Mouse (Mus musculus) skeletal muscle tissue, postnatal 0 days (tissue): Measurements from ENCODE around the gene Taz. TPM values are rescaled to one million over a fixed set of nuclear protein-coding genes. Genes with fewer than 3 reads are reported as not detected.

Experiments used
- microRNA-seq, 2 experiments: library from miRNA; unstranded; fragments of <30 nt; microRNA quantifications; one replicate each; pipeline ENCODE4; 2016
- polyA plus RNA-seq: library from polyadenylated mRNA; unstranded; fragments of >200 nt; fragmentation: Nextera tagmentation; extraction: Ambion mirVana; gene quantifications from 2 replicates; pipeline ENCODE4 v1.2.1, GENCODE M21; 2015

Taz gene
- polyA plus RNA-seq = 67.0 and 73.2 TPM in 2 replicates

DNA sequence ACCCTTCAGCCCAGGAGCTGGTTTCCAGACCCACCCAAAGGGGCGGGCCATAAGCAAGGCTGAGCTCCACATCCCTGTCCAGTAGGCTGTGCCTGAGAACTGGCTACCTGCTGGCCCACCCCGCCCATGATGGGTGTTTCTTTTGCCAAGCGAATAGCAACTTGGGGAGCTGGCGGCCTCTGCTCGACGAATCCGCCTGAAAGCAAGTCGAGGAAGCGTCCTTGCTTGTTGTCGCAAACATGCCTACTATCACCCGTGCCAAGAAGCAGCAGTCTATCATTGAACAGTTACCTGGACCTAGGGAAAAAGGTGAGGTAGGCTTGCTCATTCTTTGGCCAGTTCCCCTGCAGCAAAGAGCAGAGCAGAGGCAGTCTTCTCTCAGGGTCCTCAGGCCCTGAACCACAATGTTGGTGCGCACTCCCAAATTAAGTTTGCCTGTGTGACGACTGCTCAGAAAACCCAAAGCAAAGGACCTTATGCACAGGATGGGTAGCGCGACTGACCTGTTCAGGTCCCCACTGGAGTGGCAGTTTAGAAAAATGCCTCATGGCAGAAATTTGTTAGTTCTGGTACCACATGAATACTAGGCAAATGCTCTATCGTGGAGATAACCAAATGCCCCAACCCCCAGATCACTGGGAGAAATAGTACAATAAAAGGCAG, at the start of gene Taz, which contains the start of gene Dnase1l1:
Gene Taz, plus strand, starts transcription at position 181 of the 663 bp plus-strand sequence.
Gene Dnase1l1, minus strand, starts transcription at position 606 of the 663 bp plus-strand sequence.

DNA sequence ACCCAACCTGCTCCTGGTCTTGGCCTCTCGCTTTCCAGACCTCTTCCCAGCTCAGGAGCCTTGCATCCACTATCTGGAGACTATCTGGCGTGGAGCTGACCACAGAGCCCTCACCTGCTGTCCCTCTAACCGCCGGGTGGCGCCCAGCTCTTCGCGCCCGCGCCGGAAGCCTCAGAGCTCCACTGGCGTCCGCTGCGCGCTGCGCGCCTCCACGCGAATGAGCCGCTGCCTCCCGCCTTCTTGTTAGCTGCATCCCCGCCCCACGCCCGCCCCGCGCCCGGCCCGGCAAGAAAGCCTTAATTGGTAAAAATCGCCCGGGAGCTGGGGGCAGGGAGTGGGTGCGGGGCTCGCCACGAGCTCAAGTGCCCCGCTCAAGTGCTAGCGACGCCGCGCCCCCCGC, 32.1 kb upstream of the Taz start, which contains the start of gene Flna:
Gene Flna, minus strand, starts transcription at position 206 of the 400 bp plus-strand sequence.

DNA sequence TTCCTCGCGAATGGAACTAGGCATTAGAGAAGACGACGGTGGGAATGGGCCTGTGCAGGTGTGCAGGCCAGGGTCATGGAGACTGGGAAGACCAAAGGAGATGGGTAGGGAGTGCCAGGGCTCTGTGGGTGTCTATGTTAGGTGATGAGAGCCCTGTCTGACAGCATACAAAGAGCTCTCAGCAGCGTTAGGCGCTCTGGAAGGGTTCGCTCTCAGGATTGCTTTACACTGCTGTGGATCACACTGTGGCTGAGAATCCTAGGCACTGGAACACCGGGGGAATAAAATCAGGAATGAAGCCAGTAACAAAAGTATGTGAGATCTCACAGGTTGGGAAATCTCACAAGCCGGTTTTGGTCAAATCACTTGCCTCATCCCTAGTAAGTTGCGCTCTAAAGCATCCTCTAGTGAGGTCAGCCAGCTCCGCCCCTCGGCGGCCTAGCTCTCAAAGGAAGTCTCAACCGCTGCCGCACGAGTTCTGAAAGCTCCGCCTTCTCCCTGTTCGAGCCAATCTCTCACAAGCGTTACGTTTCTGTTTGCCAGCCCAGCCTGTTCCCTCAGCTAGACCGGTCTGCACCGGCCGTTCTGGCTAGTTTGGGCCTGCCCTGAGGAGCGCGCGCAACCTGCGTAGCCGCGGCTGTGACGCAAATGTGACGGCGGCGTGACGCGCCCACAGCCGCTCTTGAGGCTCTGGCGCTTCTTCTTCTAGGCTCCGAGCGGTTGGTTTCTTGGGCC, 27.4 kb upstream of the Taz start, which contains the start of gene Emd:
Gene Emd, plus strand, starts transcription at position 535 of the 735 bp plus-strand sequence.

DNA sequence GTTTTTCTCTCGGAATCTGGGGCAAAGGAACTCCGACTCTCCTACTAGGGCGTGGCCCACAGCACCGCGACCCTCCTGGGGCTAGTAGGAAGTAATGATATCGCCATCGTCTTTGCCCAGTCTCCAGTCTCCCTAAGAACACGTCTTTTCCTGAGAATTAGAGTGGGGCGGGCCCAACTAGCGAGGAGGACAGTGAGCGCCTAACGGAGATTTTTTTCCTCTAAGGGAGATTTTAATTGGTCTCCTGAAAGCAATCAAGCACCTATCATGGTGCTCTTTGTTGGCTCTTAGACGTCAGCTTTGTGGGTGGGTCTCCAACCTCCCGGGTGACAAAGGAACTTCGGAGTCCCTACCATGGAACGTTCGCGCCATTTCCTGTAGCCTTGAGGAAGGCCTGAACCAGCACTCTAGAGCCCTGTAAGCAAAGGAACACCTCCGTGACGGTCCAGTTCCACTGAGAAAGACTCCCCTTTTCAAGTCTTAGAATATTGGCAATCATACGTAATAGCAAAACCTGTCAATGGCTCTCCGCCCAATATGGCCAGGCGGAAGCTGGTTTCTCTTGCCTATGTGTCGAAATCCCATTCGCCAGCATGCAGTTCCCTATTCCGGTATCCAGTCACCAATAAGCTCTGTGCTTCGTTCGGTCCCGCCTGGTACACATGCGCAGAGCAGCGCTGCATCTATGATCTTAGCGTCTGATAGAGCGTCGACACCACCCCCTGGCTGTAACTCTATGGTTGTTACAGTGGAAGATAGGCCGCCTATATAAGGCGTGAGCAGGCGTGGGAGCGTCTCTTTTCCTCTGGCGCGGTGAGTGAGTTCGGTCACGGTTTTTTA, 11.4 kb upstream of the Taz start, which contains the start of gene Rpl10:
Gene Rpl10, plus strand, starts transcription at position 751 of the 840 bp plus-strand sequence.

DNA sequence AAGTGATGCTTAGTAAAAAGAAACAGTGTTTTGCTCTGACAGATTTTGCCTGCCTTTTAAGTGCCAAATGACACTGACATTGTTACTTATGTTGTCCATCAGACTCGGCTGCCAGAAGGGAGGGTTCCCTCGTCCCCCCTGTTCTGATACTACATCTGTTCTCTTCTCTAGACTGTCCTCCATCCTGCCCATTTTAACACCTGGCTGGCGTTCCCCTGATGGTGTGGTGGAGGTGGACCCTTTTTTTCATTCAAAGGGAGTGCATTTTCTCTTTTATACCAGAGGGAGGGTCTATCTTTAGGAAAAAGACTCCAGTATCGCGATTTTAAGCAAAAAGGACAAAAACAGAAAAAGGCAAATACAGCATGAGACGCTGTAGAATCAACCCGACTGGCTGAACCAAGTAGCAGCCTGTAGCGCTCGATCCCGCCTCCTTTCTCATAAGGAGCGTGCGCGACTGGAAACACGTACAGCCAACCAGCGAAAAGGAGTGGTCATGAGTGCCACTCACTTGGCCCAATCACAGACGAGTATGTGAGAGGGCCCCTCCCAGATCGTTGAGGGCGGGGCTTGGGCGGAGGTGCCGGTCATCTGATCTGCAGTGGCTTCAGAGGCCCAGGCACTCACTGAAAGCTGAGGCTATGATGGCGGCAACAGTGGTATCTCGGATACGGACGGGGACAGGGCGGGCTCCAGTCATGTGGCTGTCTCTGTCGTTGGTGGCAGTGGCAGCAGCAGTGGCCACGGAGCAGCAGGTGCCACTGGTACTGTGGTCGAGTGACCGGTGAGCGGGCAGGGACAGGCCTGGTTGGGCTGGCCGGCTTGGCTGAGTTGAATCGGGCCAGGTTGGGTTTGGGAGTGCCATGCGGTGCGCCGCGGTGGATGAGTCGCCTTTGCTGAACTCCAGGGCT, 15.1 kb downstream of the Taz start, which contains the start of gene Atp6ap1:
Gene Atp6ap1, plus strand, starts transcription at position 560 of the 911 bp plus-strand sequence.

DNA sequence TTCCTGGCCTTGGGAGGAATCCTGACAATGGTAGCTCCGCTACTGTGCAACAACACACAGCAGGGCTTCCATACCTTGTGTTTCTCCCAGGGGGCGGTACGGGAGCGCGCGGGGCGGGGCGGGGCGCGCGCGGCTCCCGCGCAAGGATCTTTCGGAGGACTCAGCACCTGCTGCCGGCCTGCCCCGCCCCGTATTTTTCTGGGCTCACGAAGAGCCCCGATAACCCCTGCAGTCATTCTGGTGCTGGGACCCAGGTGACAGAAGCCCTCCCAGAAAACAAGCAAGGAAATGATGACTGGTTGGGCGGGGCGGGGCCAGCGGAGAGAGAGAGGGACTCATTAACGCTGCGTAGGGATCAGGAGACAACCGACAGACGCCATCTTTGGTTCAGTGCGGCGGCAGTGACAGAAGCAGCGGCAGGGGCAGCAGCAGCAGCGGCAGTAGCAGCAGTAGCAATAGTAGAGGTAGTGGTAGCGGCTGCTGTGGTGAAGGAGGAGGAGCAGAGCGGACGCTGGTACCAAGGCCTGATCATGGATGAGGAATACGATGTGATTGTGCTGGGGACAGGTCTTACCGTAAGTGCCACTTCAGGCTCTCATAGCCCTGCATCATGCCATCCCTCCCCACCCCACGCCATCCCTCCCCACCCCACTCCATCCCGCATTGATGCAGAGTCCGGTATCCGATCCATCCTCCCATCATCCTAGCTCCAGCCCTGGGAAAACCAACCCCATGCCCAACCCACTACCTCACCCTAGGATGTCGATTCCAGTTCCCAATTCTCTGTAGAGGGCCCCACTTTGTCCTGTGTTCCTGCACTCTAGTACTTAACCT, 23.4 kb downstream of the Taz start, which contains the start of gene Gdi1:
Gene Gdi1, plus strand, starts transcription at position 132 of the 834 bp plus-strand sequence.

DNA sequence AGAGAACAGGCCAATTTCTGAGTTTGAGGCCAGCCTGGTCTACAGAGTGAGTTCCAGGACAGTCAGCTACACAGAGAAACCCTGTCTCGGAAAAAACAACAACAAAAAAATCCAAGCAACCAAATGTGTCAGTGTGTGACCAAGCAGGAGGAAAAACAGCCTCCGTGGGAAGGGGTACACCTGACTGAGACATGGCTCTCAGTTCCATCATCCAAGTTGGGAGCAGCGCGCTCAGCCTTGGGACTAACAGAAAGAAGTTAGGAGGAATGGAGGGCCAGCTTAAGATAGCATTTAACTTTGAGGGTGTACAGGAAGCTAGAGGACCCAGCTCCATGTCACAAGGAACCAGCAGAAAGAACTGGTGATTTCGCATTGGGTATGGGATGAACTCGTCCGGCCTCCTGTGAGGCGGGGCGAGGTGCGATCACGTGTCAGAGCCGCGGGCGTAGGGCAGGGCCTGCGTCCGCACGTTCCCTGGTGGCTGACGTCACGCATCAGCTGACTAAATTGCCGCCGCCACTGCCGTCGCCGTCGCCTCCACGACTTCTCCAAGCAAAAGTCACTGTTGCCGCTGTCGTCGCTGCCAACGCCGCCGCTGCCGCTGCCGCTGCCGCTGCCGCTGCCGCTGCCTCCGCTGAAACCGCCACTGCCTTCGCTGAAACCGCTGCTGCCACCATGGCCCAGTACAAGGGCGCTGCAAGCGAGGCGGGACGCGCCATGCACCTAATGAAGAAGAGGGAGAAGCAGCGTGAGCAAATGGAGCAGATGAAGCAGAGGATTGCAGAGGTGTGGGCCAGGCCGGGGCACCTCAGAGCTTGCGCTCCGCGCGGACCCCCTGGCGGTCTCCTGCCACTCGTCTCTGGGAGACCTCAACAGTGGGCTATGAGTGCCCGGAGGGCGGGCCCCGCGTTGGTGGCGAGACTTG, 31.1 kb downstream of the Taz start, which contains the start of gene Fam50a:
Gene Fam50a, plus strand, starts transcription at position 494 of the 925 bp plus-strand sequence.

DNA sequence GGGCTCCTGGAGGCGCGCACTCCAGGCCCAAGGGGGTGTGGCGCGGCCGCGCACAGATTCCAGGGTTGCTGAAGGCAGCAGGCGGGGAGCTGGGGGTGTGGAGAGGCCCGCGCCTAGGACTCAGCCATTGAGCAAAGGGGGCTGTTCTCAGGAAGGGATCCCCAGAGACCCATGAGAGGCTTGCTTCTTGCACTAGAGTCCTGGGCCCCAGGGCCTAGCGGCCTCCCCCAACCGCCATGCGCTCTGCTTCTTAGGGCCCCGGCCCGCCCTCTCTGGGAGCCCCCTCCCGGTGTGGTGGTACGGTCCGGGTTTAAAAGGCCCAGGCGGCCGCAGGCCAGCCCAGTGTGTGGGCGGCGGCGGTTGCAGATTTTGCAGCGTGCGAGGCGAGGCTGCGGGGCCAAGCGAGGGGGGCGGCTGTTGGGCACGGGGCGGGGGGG, 47.0 kb downstream of the Taz start, which contains the start of gene Plxna3:
Gene Plxna3, plus strand, starts transcription at position 342 of the 437 bp plus-strand sequence.

Small RNAs within 50 kb of the gene (microRNA-seq; reads per million reads assigned to microRNA genes)
- gene Mir7091 (1.1 to 1.3 reads per million in 2 experiments), gene Mir7092 (0 to 0.42 reads per million in 2 experiments)

Other genes with a start within 250 kb of the Taz start
- 0.79 TPM in 1 of 2 replicates, not detected in the other for gene Opn1mw, start 154.4 kb upstream of the Taz start, polyA plus RNA-seq
- gene Mecp2, start 146.5 kb upstream of the Taz start, polyA plus RNA-seq = 14.6 and 14.9 TPM in 2 replicates
- not detected in 2 replicates for gene Tex28, start 114.1 kb upstream of the Taz start, polyA plus RNA-seq
- gene Tktl1, start 104.7 kb upstream of the Taz start, polyA plus RNA-seq = not detected in 2 replicates
- 55.4 and 60.8 TPM in 2 replicates for gene Flna, start 32.1 kb upstream of the Taz start, polyA plus RNA-seq
- gene Emd, start 27.2 kb upstream of the Taz start, polyA plus RNA-seq = 8.9 and 9.7 TPM in 2 replicates
- gene Rpl10, start 11.1 kb upstream of the Taz start, polyA plus RNA-seq = 431 and 454 TPM in 2 replicates
- gene Dnase1l1, start 425 bp downstream of the Taz start, polyA plus RNA-seq = 46.5 and 53.2 TPM in 2 replicates
- gene Atp6ap1, start 15.2 kb downstream of the Taz start, polyA plus RNA-seq = 71.0 and 77.7 TPM in 2 replicates
- 65.1 and 70.0 TPM in 2 replicates for gene Gdi1, start 23.1 kb downstream of the Taz start, polyA plus RNA-seq
- 36.6 and 42.8 TPM in 2 replicates for gene Fam50a, start 31.1 kb downstream of the Taz start, polyA plus RNA-seq
- 1.9 and 2.5 TPM in 2 replicates for gene Plxna3, start 47.2 kb downstream of the Taz start, polyA plus RNA-seq
- gene Lage3, start 71.7 kb downstream of the Taz start, polyA plus RNA-seq = 63.8 and 71.3 TPM in 2 replicates
- gene Ubl4a, start 91.3 kb downstream of the Taz start, polyA plus RNA-seq = 53.7 and 55.0 TPM in 2 replicates
- gene Slc10a3, start 91.4 kb downstream of the Taz start, polyA plus RNA-seq = 8.3 and 8.4 TPM in 2 replicates
- 23.3 and 28.6 TPM in 2 replicates for gene Fam3a, start 111.4 kb downstream of the Taz start, polyA plus RNA-seq
- 14.9 and 15.4 TPM in 2 replicates for gene Ikbkg, start 111.4 kb downstream of the Taz start, polyA plus RNA-seq
- 8.1 and 17.5 TPM in 2 replicates for gene G6pdx, start 147.3 kb downstream of the Taz start, polyA plus RNA-seq
- gene Gm6880, start 199.5 kb downstream of the Taz start, polyA plus RNA-seq = 0.33 TPM in 1 of 2 replicates, not detected in the other